Mouse (Mus musculus): ENCODE data around the gene Zfp219.
A peak's percentile ranks its signal among the peaks of the same experiment; 100 is the strongest.

GRCm38 (mm10) chr14:52008321-52009203 lies 12.0 kb downstream of the Zfp219 start:
- TF ChIP-seq POLR2A (IDR thresholded peaks at IDR 0.05; ENCODE audit: low read depth, low read length): no peak
- TF ChIP-seq CTCF (IDR thresholded peaks at IDR 0.05; ENCODE audit: borderline replicate concordance, insufficient read depth, low read length): peak; percentile 99
